Mouse (Mus musculus): ENCODE results near the gene Klf7.

Klf7 gene

GRCm38 (mm10) chr1:64061488-64061887 is 60.6 kb downstream of the Klf7 start:
- no peak for DNase-seq (ENCODE audit: low spot score)

- no peak for DNase-seq (ENCODE audit: low spot score)
These were observed 61.2 kb downstream of the Klf7 start for GRCm38 (mm10) chr1:64060699-64061454.

- no peak for DNase-seq (ENCODE audit: low spot score)
These were observed 62.0 kb downstream of the Klf7 start for GRCm38 (mm10) chr1:64060116-64060515.

- DNase-seq (ENCODE audit: low spot score) = no peak
These were observed 65.5 kb downstream of the Klf7 start for GRCm38 (mm10) chr1:64056541-64056940.

GRCm38 (mm10) chr1:64055978-64056377 is 66.1 kb downstream of the Klf7 start:
- DNase-seq (ENCODE audit: low spot score) = no peak

GRCm38 (mm10) chr1:64055210-64055609 is 66.9 kb downstream of the Klf7 start:
- DNase-seq (ENCODE audit: low spot score) = no peak

GRCm38 (mm10) chr1:64052069-64052750 is 69.9 kb downstream of the Klf7 start:
- DNase-seq (ENCODE audit: low spot score) = no peak

GRCm38 (mm10) chr1:64048567-64048966 is 73.5 kb downstream of the Klf7 start:
- DNase-seq (ENCODE audit: low spot score) = no peak

- DNase-seq (ENCODE audit: low spot score) = no peak
These were observed 75.3 kb downstream of the Klf7 start for GRCm38 (mm10) chr1:64046802-64047156.

- no peak for DNase-seq (ENCODE audit: low spot score)
These were observed 75.8 kb downstream of the Klf7 start for GRCm38 (mm10) chr1:64046087-64046801.

- DNase-seq (ENCODE audit: low spot score) = no peak
These were observed 77.5 kb downstream of the Klf7 start for GRCm38 (mm10) chr1:64044577-64044976.

- DNase-seq (ENCODE audit: low spot score) = no peak
These were observed 81.2 kb downstream of the Klf7 start for GRCm38 (mm10) chr1:64040831-64041383.

GRCm38 (mm10) chr1:64040061-64040686 is 81.9 kb downstream of the Klf7 start:
- DNase-seq (ENCODE audit: low spot score) = no peak

GRCm38 (mm10) chr1:64038343-64038742 is 83.7 kb downstream of the Klf7 start:
- DNase-seq (ENCODE audit: low spot score) = no peak

GRCm38 (mm10) chr1:64037800-64038199 is 84.3 kb downstream of the Klf7 start:
- no peak for DNase-seq (ENCODE audit: low spot score)

- DNase-seq (ENCODE audit: low spot score) = no peak
These were observed 85.1 kb downstream of the Klf7 start for GRCm38 (mm10) chr1:64036881-64037452.

GRCm38 (mm10) chr1:64035804-64036203 is 86.3 kb downstream of the Klf7 start:
- no peak for DNase-seq (ENCODE audit: low spot score)

GRCm38 (mm10) chr1:64035087-64035791 is 86.8 kb downstream of the Klf7 start:
- no peak for DNase-seq (ENCODE audit: low spot score)

- DNase-seq (ENCODE audit: low spot score) = no peak
These were observed 89.4 kb downstream of the Klf7 start for GRCm38 (mm10) chr1:64032502-64033231.

GRCm38 (mm10) chr1:64021986-64022385 is 100.1 kb downstream of the Klf7 start:
- no peak for DNase-seq (ENCODE audit: low spot score)
